Mouse (Mus musculus) midbrain, embryonic 11.5 days (tissue): ENCODE data around the gene Usp53. TPM values are rescaled to one million over a fixed set of nuclear protein-coding genes. Genes with fewer than 3 reads are reported as not detected.

Source experiments
- ATAC-seq: fragments of 200-750 bp; cut with Nextera tagmentation; 2 replicates; pipeline ENCODE4 v1.8.0; 2017; ENCODE audit warnings: moderate TSS enrichment, moderate library complexity; ENCODE audit not compliant: low FRiP score
- DNase-seq: peaks from one replicate; pipeline ENCODE4 v3.0.0; 2015; ENCODE audit warnings: low spot score; ENCODE audit errors: missing footprints
- H3K27ac ChIP-seq: fragments of 300-500 bp; sonication (generic); 2 replicates; pipeline ENCODE4 v1.5.1; 2014; ENCODE audit warnings: low read depth, low read length
- H3K27me3 ChIP-seq: fragments of 300-500 bp; sonication (generic); 2 replicates; pipeline ENCODE4 v1.6.1; 2014; ENCODE audit warnings: mild to moderate bottlenecking, low read length, moderate library complexity, mixed read lengths; ENCODE audit not compliant: control insufficient read depth, insufficient read depth
- H3K36me3 ChIP-seq: fragments of 300-500 bp; sonication (generic); 2 replicates; pipeline ENCODE4 v1.6.1; 2014; ENCODE audit warnings: mild to moderate bottlenecking, low read length, moderate library complexity, mixed read lengths; ENCODE audit not compliant: control insufficient read depth, insufficient read depth
- H3K4me1 ChIP-seq: fragments of 300-500 bp; sonication (generic); 2 replicates; pipeline ENCODE4 v1.6.1; 2014; ENCODE audit warnings: low read length; ENCODE audit not compliant: control insufficient read depth, insufficient read depth
- H3K4me2 ChIP-seq: fragments of 300-500 bp; sonication (generic); 2 replicates; pipeline ENCODE4 v1.6.1; 2014; ENCODE audit warnings: mild to moderate bottlenecking, moderate library complexity
- H3K4me3 ChIP-seq: fragments of 300-500 bp; sonication (generic); 2 replicates; pipeline ENCODE4 v1.5.1; 2014; ENCODE audit warnings: low read depth, low read length
- H3K9ac ChIP-seq: fragments of 300-500 bp; sonication (generic); 2 replicates; pipeline ENCODE4 v1.6.1; 2014; ENCODE audit warnings: low read length
- H3K9me3 ChIP-seq: fragments of 300-500 bp; sonication (generic); 2 replicates; pipeline ENCODE4 v1.6.1; 2016; ENCODE audit warnings: low read length; ENCODE audit not compliant: control insufficient read depth
- WGBS: fragments of 180-500 bp; shearing (Covaris S2); extraction: QIAGEN DNeasy Blood & Tissue Kit; methylation state at CpG from one replicate; pipeline ENCODE4 v1.1.7; 2014; 5-methylcytosine and 5-hydroxymethylcytosine counted together
- polyA plus RNA-seq: library from polyadenylated mRNA; unstranded; fragments of >200 nt; fragmentation: Nextera tagmentation; extraction: Ambion mirVana; gene quantifications from 2 replicates; pipeline ENCODE4 v1.2.1, GENCODE M21; 2014

The Usp53 gene
- polyA plus RNA-seq, 1 experiment from 2014 or later = 3.7 TPM

GRCm38 (mm10) chr3:122998511-122998910 is 14.2 kb upstream of the Usp53 start:
- H3K4me3 ChIP-seq = no peak overlapping the region
- H3K9me3 ChIP-seq = no peaks in the 10 kb centered on the region
- no peaks in the 10 kb centered on the region for H3K27me3 ChIP-seq
- WGBS = 85% methylated on average over 8 of the region's 8 CpGs
- no peaks in the 10 kb centered on the region for H3K36me3 ChIP-seq
- no peak overlapping the region for H3K27ac ChIP-seq
- ATAC-seq (no peak), DNase-seq (no peak)
- H3K4me1 ChIP-seq = no peaks in the 10 kb centered on the region
- no peak overlapping the region for H3K4me2 ChIP-seq
- H3K9ac ChIP-seq = no peak overlapping the region

- Histone ChIP-seq H3K27ac (no peak overlapping the region), H3K9me3 (no peaks in the 10 kb centered on the region), H3K4me1 (no peaks in the 10 kb centered on the region), H3K9ac (no peak overlapping the region), H3K27me3 (no peaks in the 10 kb centered on the region), H3K4me2 (no peak overlapping the region), H3K4me3 (no peak overlapping the region), H3K36me3 (no peaks in the 10 kb centered on the region)
- DNase-seq = no peak
- no peak for ATAC-seq
- WGBS = 70% methylated on average over 1 of the region's 1 CpGs
Measured at GRCm38 (mm10) chr3:122996968-122997367, 12.7 kb upstream of the Usp53 start.

- Histone ChIP-seq H3K36me3 (no peaks in the 10 kb centered on the region), H3K27me3 (no peaks in the 10 kb centered on the region), H3K27ac (no peak overlapping the region), H3K4me1 (no peaks in the 10 kb centered on the region), H3K9ac (no peak overlapping the region), H3K4me3 (no peak overlapping the region), H3K4me2 (no peak overlapping the region), H3K9me3 (no peaks in the 10 kb centered on the region)
- WGBS = 87% methylated on average over 11 of the region's 11 CpGs
- DNase-seq (no peak), ATAC-seq (no peak)
Measured at GRCm38 (mm10) chr3:122986906-122987305, 2.6 kb upstream of the Usp53 start.

GRCm38 (mm10) chr3:122986386-122986785 is 2.1 kb upstream of the Usp53 start:
- Histone ChIP-seq H3K27ac (no peak overlapping the region), H3K36me3 (no peaks in the 10 kb centered on the region), H3K27me3 (no peaks in the 10 kb centered on the region), H3K4me2 (no peak overlapping the region), H3K9me3 (no peaks in the 10 kb centered on the region), H3K9ac (no peak overlapping the region), H3K4me3 (no peak overlapping the region), H3K4me1 (no peaks in the 10 kb centered on the region)
- WGBS = 58% methylated on average over 1 of the region's 1 CpGs
- ATAC-seq = no peak
- no peak for DNase-seq

- Histone ChIP-seq H3K27me3 (no peaks in the 10 kb centered on the region), H3K36me3 (no peaks in the 10 kb centered on the region), H3K27ac (0 out of 2 replicates have a peak overlapping the region, but pooled peaks have one; percentile 75), H3K9me3 (no peaks in the 10 kb centered on the region), H3K4me3 (peak overlapping the region; percentile 59), H3K4me1 (no peaks in the 10 kb centered on the region), H3K4me2 (peak overlapping the region; percentile 68), H3K9ac (peak overlapping the region; percentile 94)
- 26% methylated on average over 13 of the region's 13 CpGs for WGBS
- ATAC-seq (no peak), DNase-seq (peak; percentile 93)
Measured at GRCm38 (mm10) chr3:122985183-122985944, 1.1 kb upstream of the Usp53 start.

GRCm38 (mm10) chr3:122983849-122984248 is 461 bp downstream of the Usp53 start:
- peak overlapping the region; percentile 68 for H3K4me2 ChIP-seq
- H3K27ac ChIP-seq = peak overlapping the region; percentile 66
- peak; percentile 89 for ATAC-seq
- peak; percentile 97 for DNase-seq
- H3K4me3 ChIP-seq = peak overlapping the region; percentile 59
- no peaks in the 10 kb centered on the region for H3K36me3 ChIP-seq
- H3K9me3 ChIP-seq = no peaks in the 10 kb centered on the region
- under 1% methylated on average over 30 of the region's 30 CpGs for WGBS
- H3K9ac ChIP-seq = peak overlapping the region; percentile 67
- no peaks in the 10 kb centered on the region for H3K27me3 ChIP-seq
- no peaks in the 10 kb centered on the region for H3K4me1 ChIP-seq

GRCm38 (mm10) chr3:122975964-122976363 is 8.3 kb downstream of the Usp53 start:
- 100% methylated on average over 1 of the region's 1 CpGs for WGBS
- Histone ChIP-seq H3K9ac (no peak overlapping the region), H3K4me2 (no peak overlapping the region), H3K4me1 (no peaks in the 10 kb centered on the region), H3K36me3 (no peaks in the 10 kb centered on the region), H3K9me3 (no peaks in the 10 kb centered on the region), H3K27ac (no peak overlapping the region), H3K4me3 (no peak overlapping the region), H3K27me3 (no peaks in the 10 kb centered on the region)
- DNase-seq (peak; percentile 68), ATAC-seq (no peak)

- no peaks in the 10 kb centered on the region for H3K4me1 ChIP-seq
- ATAC-seq (no peak), DNase-seq (no peak)
- H3K36me3 ChIP-seq = no peaks in the 10 kb centered on the region
- no peaks in the 10 kb centered on the region for H3K27me3 ChIP-seq
- H3K9ac ChIP-seq = no peak overlapping the region
- H3K4me3 ChIP-seq = no peak overlapping the region
- no peak overlapping the region for H3K4me2 ChIP-seq
- 90% methylated on average over 4 of the region's 4 CpGs for WGBS
- H3K27ac ChIP-seq = no peak overlapping the region
- H3K9me3 ChIP-seq = no peaks in the 10 kb centered on the region
Measured at GRCm38 (mm10) chr3:122975363-122975762, 8.9 kb downstream of the Usp53 start.

- H3K4me3 ChIP-seq = no peak overlapping the region
- no peak overlapping the region for H3K27ac ChIP-seq
- no peaks in the 10 kb centered on the region for H3K4me1 ChIP-seq
- H3K9ac ChIP-seq = no peak overlapping the region
- H3K36me3 ChIP-seq = no peaks in the 10 kb centered on the region
- 79% methylated on average over 3 of the region's 3 CpGs for WGBS
- no peak for ATAC-seq
- DNase-seq = no peak
- H3K27me3 ChIP-seq = no peaks in the 10 kb centered on the region
- H3K4me2 ChIP-seq = no peak overlapping the region
- H3K9me3 ChIP-seq = no peaks in the 10 kb centered on the region
Measured at GRCm38 (mm10) chr3:122974833-122975232, 9.5 kb downstream of the Usp53 start.
